Mouse (Mus musculus) midbrain, embryonic 11.5 days (tissue): ENCODE measurements around the gene Fam240b. TPM values are rescaled to one million over a fixed set of nuclear protein-coding genes. Genes with fewer than 3 reads are reported as not detected.

Experiments
- polyA plus RNA-seq: library from polyadenylated mRNA; unstranded; fragments of >200 nt; fragmentation: Nextera tagmentation; extraction: Ambion mirVana; gene quantifications from 2 replicates; pipeline ENCODE4 v1.2.1, GENCODE M21; 2014

The Fam240b gene
- polyA plus RNA-seq, 1 experiment from 2014 or later = not detected

Other genes with a start within 250 kb of the Fam240b start
- gene Cdc14b, start 222.5 kb downstream of the Fam240b start, polyA plus RNA-seq = 7.7 and 8.8 TPM in 2 replicates
- gene Aaed1, start 185.1 kb downstream of the Fam240b start, polyA plus RNA-seq = 19.5 and 21.4 TPM in 2 replicates
- 142 and 147 TPM in 2 replicates for gene Ctsl, start 126.9 kb downstream of the Fam240b start, polyA plus RNA-seq
- gene Cdk20, start 65.5 kb downstream of the Fam240b start, polyA plus RNA-seq = 7.1 and 8.6 TPM in 2 replicates